Mouse (Mus musculus): Measurements from ENCODE around the gene Pwwp2b. TPM values are rescaled to one million over a fixed set of nuclear protein-coding genes. Genes with fewer than 3 reads are reported as not detected.

Pwwp2b gene
- polyA plus RNA-seq, 1 experiment, result 15.8 TPM

- no peak for TF ChIP-seq CTCF (IDR thresholded peaks at IDR 0.05; ENCODE audit: control insufficient read depth, insufficient read depth, insufficient read length)
- no peak for TF ChIP-seq FOSL1 (IDR thresholded peaks at IDR 0.05; ENCODE audit: insufficient read depth, low read length, poor library complexity, severe bottlenecking)
- no peak for TF ChIP-seq CEBPB (IDR thresholded peaks at IDR 0.05; ENCODE audit: low read depth)
- no peak for TF ChIP-seq MYOG (IDR thresholded peaks at IDR 0.05; ENCODE audit: control insufficient read depth, extremely low read depth, insufficient read length)
- no peak for TF ChIP-seq MYOD1 (IDR thresholded peaks at IDR 0.05; ENCODE audit: control insufficient read depth, insufficient read length, low read depth)
- no peak for TF ChIP-seq USF1 (IDR thresholded peaks at IDR 0.05; ENCODE audit: low read depth)
- no peak for TF ChIP-seq MAX (IDR thresholded peaks at IDR 0.05)
- H3ac ChIP-seq (ENCODE audit: control insufficient read depth, insufficient read length, low read depth), result no peak overlapping the region
- H3K4me3 ChIP-seq (ENCODE audit: insufficient read depth, poor library complexity, severe bottlenecking), result no peak overlapping the region
- no peaks in the 10 kb centered on the region for H3K27me3 ChIP-seq (ENCODE audit: control insufficient read depth, insufficient read depth, insufficient read length)
- no peaks in the 10 kb centered on the region for H3K36me3 ChIP-seq (ENCODE audit: control insufficient read depth, insufficient read depth)
- no peaks in the 10 kb centered on the region for H3K79me3 ChIP-seq (ENCODE audit: low read depth)
- no peaks in the 10 kb centered on the region for H3K79me2 ChIP-seq (ENCODE audit: control insufficient read depth, insufficient read depth)
Observed at GRCm38 (mm10) chr7:139302314-139302713, 54.0 kb downstream of the Pwwp2b start.

- Histone ChIP-seq H3K79me2 (ENCODE audit: control insufficient read depth, insufficient read depth) (no peaks in the 10 kb centered on the region), H3K79me3 (ENCODE audit: low read depth) (no peaks in the 10 kb centered on the region), H3K27me3 (ENCODE audit: control insufficient read depth, insufficient read depth, insufficient read length) (no peaks in the 10 kb centered on the region), H3K36me3 (ENCODE audit: control insufficient read depth, insufficient read depth) (no peaks in the 10 kb centered on the region), H3K4me3 (ENCODE audit: insufficient read depth, poor library complexity, severe bottlenecking) (no peak overlapping the region), H3ac (ENCODE audit: control insufficient read depth, insufficient read length, low read depth) (no peak overlapping the region)
- TF ChIP-seq FOSL1 (IDR thresholded peaks at IDR 0.05; ENCODE audit: insufficient read depth, low read length, poor library complexity, severe bottlenecking), result no peak
- TF ChIP-seq CEBPB (IDR thresholded peaks at IDR 0.05; ENCODE audit: low read depth), result no peak
- TF ChIP-seq MAX (IDR thresholded peaks at IDR 0.05), result no peak
- TF ChIP-seq USF1 (IDR thresholded peaks at IDR 0.05; ENCODE audit: low read depth), result peak; percentile 41
- TF ChIP-seq MYOG (IDR thresholded peaks at IDR 0.05; ENCODE audit: control insufficient read depth, extremely low read depth, insufficient read length), result no peak
- TF ChIP-seq CTCF (IDR thresholded peaks at IDR 0.05; ENCODE audit: control insufficient read depth, insufficient read depth, insufficient read length), result peak; percentile 89
- no peak for TF ChIP-seq MYOD1 (IDR thresholded peaks at IDR 0.05; ENCODE audit: control insufficient read depth, insufficient read length, low read depth)
Observed at GRCm38 (mm10) chr7:139303280-139304011, 55.2 kb downstream of the Pwwp2b start.

- no peak overlapping the region for H3K4me3 ChIP-seq (ENCODE audit: insufficient read depth, poor library complexity, severe bottlenecking)
- TF ChIP-seq CEBPB (IDR thresholded peaks at IDR 0.05; ENCODE audit: low read depth) (no peak), CTCF (IDR thresholded peaks at IDR 0.05; ENCODE audit: control insufficient read depth, insufficient read depth, insufficient read length) (peak; percentile 44)
- no peaks in the 10 kb centered on the region for H3K79me3 ChIP-seq (ENCODE audit: low read depth)
- H3K79me2 ChIP-seq (ENCODE audit: control insufficient read depth, insufficient read depth), result no peaks in the 10 kb centered on the region
- no peaks in the 10 kb centered on the region for H3K27me3 ChIP-seq (ENCODE audit: control insufficient read depth, insufficient read depth, insufficient read length)
- no peaks in the 10 kb centered on the region for H3K36me3 ChIP-seq (ENCODE audit: control insufficient read depth, insufficient read depth)
- no peak overlapping the region for H3ac ChIP-seq (ENCODE audit: control insufficient read depth, insufficient read length, low read depth)
Observed at GRCm38 (mm10) chr7:139304322-139304721, 56.0 kb downstream of the Pwwp2b start.

- H3K36me3 ChIP-seq (ENCODE audit: control insufficient read depth, insufficient read depth), result no peaks in the 10 kb centered on the region
- no peaks in the 10 kb centered on the region for H3K79me2 ChIP-seq (ENCODE audit: control insufficient read depth, insufficient read depth)
- H3K4me3 ChIP-seq (ENCODE audit: insufficient read depth, poor library complexity, severe bottlenecking), result no peak overlapping the region
- no peak for TF ChIP-seq CEBPB (IDR thresholded peaks at IDR 0.05; ENCODE audit: low read depth)
- no peak overlapping the region for H3ac ChIP-seq (ENCODE audit: control insufficient read depth, insufficient read length, low read depth)
- no peaks in the 10 kb centered on the region for H3K79me3 ChIP-seq (ENCODE audit: low read depth)
- no peaks in the 10 kb centered on the region for H3K27me3 ChIP-seq (ENCODE audit: control insufficient read depth, insufficient read depth, insufficient read length)
Observed at GRCm38 (mm10) chr7:139307056-139307455, 58.8 kb downstream of the Pwwp2b start.

- no peaks in the 10 kb centered on the region for H3K79me3 ChIP-seq (ENCODE audit: low read depth)
- TF ChIP-seq MAX (IDR thresholded peaks at IDR 0.05), result no peak
- no peak for TF ChIP-seq FOSL1 (IDR thresholded peaks at IDR 0.05; ENCODE audit: insufficient read depth, low read length, poor library complexity, severe bottlenecking)
- no peak for TF ChIP-seq CTCF (IDR thresholded peaks at IDR 0.05; ENCODE audit: control insufficient read depth, insufficient read depth, insufficient read length)
- no peak for TF ChIP-seq USF1 (IDR thresholded peaks at IDR 0.05; ENCODE audit: low read depth)
- TF ChIP-seq MYOG (IDR thresholded peaks at IDR 0.05; ENCODE audit: control insufficient read depth, extremely low read depth, insufficient read length), result no peak
- no peak for TF ChIP-seq CEBPB (IDR thresholded peaks at IDR 0.05; ENCODE audit: low read depth)
- TF ChIP-seq MYOD1 (IDR thresholded peaks at IDR 0.05; ENCODE audit: control insufficient read depth, insufficient read length, low read depth), result no peak
- no peak overlapping the region for H3ac ChIP-seq (ENCODE audit: control insufficient read depth, insufficient read length, low read depth)
- no peaks in the 10 kb centered on the region for H3K27me3 ChIP-seq (ENCODE audit: control insufficient read depth, insufficient read depth, insufficient read length)
- H3K79me2 ChIP-seq (ENCODE audit: control insufficient read depth, insufficient read depth), result no peaks in the 10 kb centered on the region
- H3K4me3 ChIP-seq (ENCODE audit: insufficient read depth, poor library complexity, severe bottlenecking), result no peak overlapping the region
- no peaks in the 10 kb centered on the region for H3K36me3 ChIP-seq (ENCODE audit: control insufficient read depth, insufficient read depth)
Observed at GRCm38 (mm10) chr7:139308140-139308895, 60.0 kb downstream of the Pwwp2b start.

- H3K27me3 ChIP-seq (ENCODE audit: control insufficient read depth, insufficient read depth, insufficient read length), result no peaks in the 10 kb centered on the region
- no peaks in the 10 kb centered on the region for H3K79me2 ChIP-seq (ENCODE audit: control insufficient read depth, insufficient read depth)
- H3K36me3 ChIP-seq (ENCODE audit: control insufficient read depth, insufficient read depth), result no peaks in the 10 kb centered on the region
- H3K4me3 ChIP-seq (ENCODE audit: insufficient read depth, poor library complexity, severe bottlenecking), result no peak overlapping the region
- no peak overlapping the region for H3ac ChIP-seq (ENCODE audit: control insufficient read depth, insufficient read length, low read depth)
- TF ChIP-seq FOSL1 (IDR thresholded peaks at IDR 0.05; ENCODE audit: insufficient read depth, low read length, poor library complexity, severe bottlenecking) (no peak), CEBPB (IDR thresholded peaks at IDR 0.05; ENCODE audit: low read depth) (no peak), MAX (IDR thresholded peaks at IDR 0.05) (no peak), MYOG (IDR thresholded peaks at IDR 0.05; ENCODE audit: control insufficient read depth, extremely low read depth, insufficient read length) (no peak), USF1 (IDR thresholded peaks at IDR 0.05; ENCODE audit: low read depth) (no peak), CTCF (IDR thresholded peaks at IDR 0.05; ENCODE audit: control insufficient read depth, insufficient read depth, insufficient read length) (no peak), MYOD1 (IDR thresholded peaks at IDR 0.05; ENCODE audit: control insufficient read depth, insufficient read length, low read depth) (no peak)
- H3K79me3 ChIP-seq (ENCODE audit: low read depth), result no peaks in the 10 kb centered on the region
Observed at GRCm38 (mm10) chr7:139309106-139309505, 60.8 kb downstream of the Pwwp2b start.

Measured in C2C12 (cell line).